Mouse (Mus musculus): ENCODE data around the gene Palld. TPM values are rescaled to one million over a fixed set of nuclear protein-coding genes. Genes with fewer than 3 reads are reported as not detected.
A peak's percentile ranks its signal among the peaks of the same experiment; 100 is the strongest.

The Palld gene
- 1 to 10 TPM; 5.1 to 5.5 TPM for total RNA-seq (2021)
- long read RNA-seq, full-length matches to known transcripts: 7 of 10 reads
- long read RNA-seq, partial matches to known transcripts: 1 of 10 reads
- long read RNA-seq, other reads (novel, unspliced or antisense): 2 of 10 reads

GRCm38 (mm10) chr8:61902521-61902920 is at the start of gene Palld:
TSS of gene Palld (minus strand) at chr8:61902690.
- DNase-seq (ENCODE audit: low spot score in 2 of 2): no peak

- no peak for DNase-seq (ENCODE audit: low spot score in 2 of 2)
Measured at GRCm38 (mm10) chr8:61937576-61937975, 35.1 kb upstream of the Palld start.

DNA sequence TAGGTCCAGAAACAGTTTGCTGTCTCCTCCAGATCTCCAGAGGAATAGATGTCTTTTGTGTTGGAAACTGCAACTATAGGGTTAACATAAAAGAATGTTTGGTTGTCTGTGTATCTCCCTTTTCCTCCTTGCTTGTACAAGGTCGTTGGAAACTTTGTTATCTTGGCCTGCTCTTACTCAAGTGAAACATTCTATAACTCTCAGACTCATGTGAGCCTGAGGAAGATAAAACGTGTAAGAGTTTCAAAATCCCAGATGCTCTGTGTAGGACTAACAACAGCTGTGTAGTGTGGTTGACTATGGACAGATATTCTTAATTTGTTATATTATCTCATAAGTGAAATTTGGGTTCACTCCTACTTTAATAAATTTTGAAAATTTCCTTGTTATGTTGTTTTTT is 30.8 kb upstream of the Palld start:
- no peak for DNase-seq (ENCODE audit: low spot score in 2 of 2)

DNA sequence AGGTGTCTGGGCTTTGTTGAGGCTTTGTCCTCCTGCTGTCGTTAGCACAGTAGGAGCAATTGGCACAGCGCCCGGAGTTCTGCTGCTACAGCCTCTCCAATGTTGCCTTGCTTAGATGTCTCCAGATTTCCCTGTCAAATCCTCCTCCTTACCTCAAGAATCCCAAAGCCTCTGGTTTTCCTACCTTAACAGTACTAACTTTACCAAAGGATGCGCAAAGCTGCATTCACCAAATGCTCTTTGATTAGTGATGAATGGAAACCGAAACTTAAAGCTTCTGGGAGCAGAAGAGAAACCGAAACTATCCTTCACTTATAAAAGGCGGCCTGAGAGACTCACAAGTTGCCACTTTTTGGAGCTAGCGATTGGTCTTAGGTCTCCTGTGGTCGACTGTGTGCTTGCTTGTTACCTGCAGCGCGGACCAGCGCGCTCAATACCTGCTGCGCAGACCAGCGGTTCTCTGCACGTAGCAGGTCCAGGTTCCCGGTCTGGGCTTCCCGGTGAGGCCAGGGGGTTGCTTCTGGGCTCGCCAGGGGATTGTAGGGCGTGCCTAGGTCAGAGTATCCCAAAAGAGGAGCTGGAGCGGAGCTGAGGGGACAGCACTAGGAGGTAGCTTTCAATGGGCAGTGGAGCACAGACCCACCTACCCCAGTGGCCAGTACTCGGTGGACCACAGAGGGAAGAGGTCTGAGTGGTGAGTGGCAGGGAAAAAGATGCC is 25.4 kb upstream of the Palld start, which contains the start of gene Ddx60:
Gene Ddx60, plus strand, starts transcription at position 311 of the 718 bp plus-strand sequence.
- DNase-seq (ENCODE audit: low spot score in 2 of 2): peak; percentile 25 to 70

- DNase-seq (ENCODE audit: low spot score in 2 of 2): no peak
Measured at GRCm38 (mm10) chr8:61924518-61924917, 22.0 kb upstream of the Palld start.

GRCm38 (mm10) chr8:61921454-61922054 is 19.1 kb upstream of the Palld start:
- DNase-seq (ENCODE audit: low spot score in 2 of 2): no peak

GRCm38 (mm10) chr8:61920389-61920788 is 17.9 kb upstream of the Palld start:
- DNase-seq (ENCODE audit: low spot score in 2 of 2): no peak

GRCm38 (mm10) chr8:61919145-61919788 is 16.8 kb upstream of the Palld start:
- DNase-seq (ENCODE audit: low spot score in 2 of 2): no peak

GRCm38 (mm10) chr8:61917287-61917686 is 14.8 kb upstream of the Palld start:
- no peak for DNase-seq (ENCODE audit: low spot score in 2 of 2)

GRCm38 (mm10) chr8:61913957-61914356 is 11.5 kb upstream of the Palld start:
- DNase-seq (ENCODE audit: low spot score in 2 of 2): no peak

- no peak for DNase-seq (ENCODE audit: low spot score in 2 of 2)
Measured at GRCm38 (mm10) chr8:61912817-61913216, 10.3 kb upstream of the Palld start.

GRCm38 (mm10) chr8:61909313-61909712 is 6.8 kb upstream of the Palld start:
- DNase-seq (ENCODE audit: low spot score in 2 of 2): no peak

DNA sequence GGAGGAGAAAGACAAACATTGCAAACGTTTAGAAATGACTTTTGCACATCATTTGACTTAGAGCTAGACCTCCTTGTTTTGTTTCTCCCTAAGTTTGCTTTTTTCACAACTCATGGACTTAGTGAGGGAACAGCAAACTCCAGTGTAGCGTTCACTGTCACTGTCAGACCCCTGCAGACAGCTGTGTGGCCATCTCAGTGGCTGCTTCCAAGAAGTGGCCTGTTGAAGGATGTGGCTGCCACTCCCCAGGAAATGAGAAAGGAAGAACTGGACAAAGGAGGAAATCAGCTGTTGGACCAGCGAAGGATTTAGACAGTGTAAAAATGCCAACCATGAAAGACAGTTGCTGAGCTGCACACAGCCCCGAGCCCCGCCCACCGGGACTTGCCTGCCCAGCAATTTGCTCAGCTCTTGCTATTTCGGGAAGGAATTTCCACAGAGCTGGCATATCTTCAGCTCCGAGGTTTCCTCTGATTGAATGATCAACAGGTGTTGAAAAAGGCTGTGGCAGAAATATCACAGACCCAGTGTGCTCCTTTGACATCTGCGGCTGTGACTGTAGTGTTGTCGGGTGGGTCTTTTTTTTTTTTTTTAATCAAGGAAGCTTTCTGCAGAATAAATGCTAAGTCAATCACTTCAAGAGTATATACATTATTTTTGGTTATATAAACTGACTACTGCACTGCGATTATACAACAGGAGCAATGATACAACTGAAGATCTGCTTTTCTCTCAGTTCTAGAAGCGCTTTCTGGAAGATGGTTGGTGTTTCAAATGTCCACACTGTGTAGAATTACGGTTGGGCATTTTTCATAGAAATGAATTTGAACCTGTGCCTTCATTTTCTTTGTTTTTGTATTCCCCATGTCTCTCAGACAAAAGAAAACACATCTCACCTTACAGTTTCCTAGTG is 6.1 kb upstream of the Palld start:
- DNase-seq (ENCODE audit: low spot score in 2 of 2): no peak

DNA sequence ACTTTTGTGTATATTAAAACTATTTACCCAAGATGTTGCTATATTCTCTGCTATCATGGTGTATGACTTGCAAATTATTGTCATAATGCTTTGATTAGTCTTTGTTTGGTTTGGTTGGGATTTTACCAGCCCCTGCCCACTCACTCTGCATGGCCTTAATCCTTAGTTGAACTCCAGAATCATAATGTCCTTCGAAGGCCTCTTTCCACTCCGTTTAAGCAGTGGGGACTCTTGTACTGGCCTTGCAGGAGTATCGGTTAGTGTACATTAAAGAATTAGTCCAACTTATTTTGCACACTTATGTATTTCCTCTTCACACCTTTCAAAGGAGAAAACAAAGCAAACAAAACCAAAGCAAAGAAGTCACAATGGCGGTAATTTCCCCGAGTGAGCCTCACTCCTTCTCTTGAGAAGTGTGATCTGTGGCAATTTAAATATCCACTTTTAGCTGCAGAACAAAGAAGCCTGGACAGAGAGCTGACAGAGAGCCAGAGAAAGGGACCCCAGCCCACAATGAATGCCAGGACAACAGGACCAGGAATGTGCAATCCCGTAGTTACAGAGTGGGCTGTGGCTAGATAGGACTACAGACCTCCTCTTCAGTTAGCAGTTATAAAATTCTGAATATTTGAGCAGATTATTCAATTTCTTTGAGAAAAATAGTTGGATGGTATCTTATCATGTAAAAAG is 1.3 kb downstream of the Palld start:
- DNase-seq (ENCODE audit: low spot score in 2 of 2): no peak

- DNase-seq (ENCODE audit: low spot score in 2 of 2): no peak
Measured at GRCm38 (mm10) chr8:61897402-61897801, 5.1 kb downstream of the Palld start.

DNA sequence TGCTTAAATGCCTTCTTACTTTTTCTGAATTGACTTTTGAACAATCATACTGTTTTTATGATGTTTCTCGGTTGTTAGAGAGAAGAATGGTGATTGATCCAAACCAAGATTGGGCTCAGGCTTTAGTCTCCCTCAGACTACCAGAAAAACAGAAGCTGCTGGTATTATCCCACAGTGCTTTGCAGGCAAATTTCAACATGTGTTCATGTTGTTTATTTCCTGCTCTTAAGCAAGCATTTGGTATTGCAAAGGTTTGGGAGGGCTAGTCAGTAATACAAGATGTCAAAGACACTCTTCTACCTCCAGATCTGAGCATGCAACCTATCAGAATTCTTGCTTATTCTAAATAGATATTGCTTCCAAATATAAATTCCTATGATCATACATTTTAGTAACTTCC is 5.7 kb downstream of the Palld start:
- DNase-seq (ENCODE audit: low spot score in 2 of 2): no peak

DNA sequence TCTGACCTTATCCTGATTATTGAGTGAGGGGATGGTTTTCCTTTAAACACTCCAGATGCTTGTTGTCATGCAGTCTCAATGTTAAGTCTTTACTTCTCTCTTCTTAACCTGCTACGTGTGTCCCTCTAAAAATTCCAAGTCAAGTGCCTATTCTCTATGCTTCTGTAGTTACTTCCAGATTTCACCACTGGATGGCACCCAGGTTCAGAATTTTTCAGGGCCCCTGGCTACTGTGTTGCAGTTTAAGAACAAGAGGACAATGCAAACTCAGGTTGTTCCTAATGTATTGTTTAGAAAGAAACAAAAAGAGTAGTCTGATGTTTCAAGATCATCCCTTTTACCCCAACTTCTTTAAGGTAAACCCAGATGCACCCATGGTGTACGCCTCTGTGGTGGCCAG is 8.4 kb downstream of the Palld start:
- peak; percentile 28 to 73 for DNase-seq (ENCODE audit: low spot score in 2 of 2)

DNA sequence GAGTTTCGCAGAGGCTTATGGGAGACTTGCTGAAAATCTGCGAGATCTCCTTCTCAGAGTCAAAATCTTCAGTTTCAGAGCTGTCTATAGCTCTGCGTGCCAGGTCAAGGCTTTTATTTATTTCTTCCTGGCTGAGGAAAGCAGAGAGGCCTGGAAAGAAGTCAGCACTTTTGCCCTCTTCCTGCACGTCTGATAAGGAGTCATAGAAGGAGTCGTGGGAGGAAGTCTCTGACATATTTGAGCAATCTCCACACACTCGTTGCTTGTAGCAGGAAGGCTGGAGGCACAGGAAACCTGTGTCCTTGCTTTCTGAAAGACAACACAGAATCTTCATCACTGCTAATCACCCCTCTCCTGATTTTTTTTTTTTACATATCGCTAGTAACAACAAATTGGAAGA is 24.9 kb downstream of the Palld start:
- no peak for DNase-seq (ENCODE audit: low spot score in 2 of 2)

DNA sequence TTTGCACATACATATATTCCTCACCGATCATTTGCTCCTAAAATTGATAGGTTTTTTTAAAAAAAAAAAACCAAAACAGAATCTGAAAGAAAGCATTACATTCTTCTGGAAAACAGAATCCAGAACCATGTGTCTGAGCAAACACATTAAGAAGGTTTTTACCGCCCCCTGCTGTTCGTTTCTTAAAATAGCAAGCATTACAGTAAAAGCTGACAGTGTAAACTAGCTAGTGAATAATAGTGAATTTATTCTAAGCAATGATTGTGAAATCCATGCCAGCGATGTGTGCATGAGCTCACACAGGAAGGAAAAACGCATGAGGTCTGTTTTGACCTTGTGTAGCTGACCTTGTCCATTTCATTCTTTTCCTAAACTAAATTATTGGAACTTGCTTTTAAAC is 27.2 kb downstream of the Palld start:
- DNase-seq (ENCODE audit: low spot score in 2 of 2): peak in 1 of 2 experiments; percentile 65

DNA sequence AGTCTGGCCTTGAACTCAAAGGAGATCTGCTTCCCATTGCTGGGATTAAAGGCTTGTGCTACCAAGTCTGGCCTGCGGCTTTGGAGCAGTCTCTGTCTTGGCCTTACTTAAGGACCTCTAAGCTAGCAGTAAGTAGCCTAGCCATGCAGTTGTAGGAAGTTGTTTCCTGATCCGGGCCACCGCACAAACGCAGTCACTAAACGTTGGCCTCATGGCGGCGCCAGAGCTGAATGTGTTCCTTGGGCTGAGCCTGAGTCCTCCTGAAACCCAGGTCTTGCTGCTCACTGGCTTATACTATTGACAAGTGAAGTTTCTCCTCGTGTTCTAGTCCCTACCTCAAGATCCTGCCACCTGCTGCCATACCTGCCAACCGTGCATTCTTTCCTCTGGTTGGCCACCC is 28.5 kb downstream of the Palld start:
- no peak for DNase-seq (ENCODE audit: low spot score in 2 of 2)

GRCm38 (mm10) chr8:61868481-61868880 is 34.0 kb downstream of the Palld start:
- no peak for DNase-seq (ENCODE audit: low spot score in 2 of 2)

All from layer of hippocampus, adult 18-20 months (tissue).